Mouse (Mus musculus): ENCODE data around the gene Tox3.

The Tox3 gene

DNA sequence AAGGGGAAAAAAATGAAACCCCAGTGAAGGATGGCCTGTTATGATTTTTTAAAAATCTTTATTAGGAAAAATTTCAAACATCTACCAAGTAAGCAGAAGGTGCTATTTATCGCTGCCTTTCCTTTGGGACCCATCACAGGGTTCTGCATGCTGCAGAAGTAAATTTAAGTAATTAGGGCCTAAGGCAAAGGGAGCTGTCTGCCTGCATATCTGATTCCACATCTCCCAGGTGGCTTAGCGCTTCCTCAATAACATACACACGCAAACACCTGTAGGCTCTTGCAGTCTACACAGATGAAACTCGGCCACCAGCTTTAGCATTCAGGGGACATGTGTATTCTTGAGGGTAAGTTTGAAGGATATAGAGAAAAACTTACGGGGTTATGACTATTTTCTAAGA, 104.2 kb downstream of the Tox3 start:
- no peak for DNase-seq (ENCODE audit: low spot score in 2 of 2)

- no peak for DNase-seq (ENCODE audit: low spot score in 2 of 2)
These were observed 105.8 kb downstream of the Tox3 start for GRCm38 (mm10) chr8:90242351-90242750.

DNA sequence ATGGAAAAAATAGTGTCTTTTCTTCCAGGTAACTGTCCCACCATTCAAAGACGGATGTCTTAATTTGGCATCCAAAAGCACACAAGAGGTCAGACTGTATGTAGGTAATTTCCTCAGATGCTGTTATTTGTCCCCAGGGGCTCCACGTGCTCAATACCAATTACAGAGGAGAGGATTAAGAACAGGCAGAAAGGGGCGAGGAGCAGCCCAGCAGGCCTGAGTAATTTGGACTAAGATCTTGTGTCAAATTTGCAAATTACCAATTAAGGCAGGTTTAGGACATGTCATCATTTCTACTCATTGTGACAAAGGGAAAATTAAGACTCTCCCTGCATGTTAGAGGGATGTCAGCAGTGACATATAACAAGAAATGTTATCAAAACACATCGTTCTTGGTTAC, 106.7 kb downstream of the Tox3 start:
- DNase-seq (ENCODE audit: low spot score in 2 of 2), result no peak

GRCm38 (mm10) chr8:90232501-90232900, 115.6 kb downstream of the Tox3 start:
- no peak for DNase-seq (ENCODE audit: low spot score in 2 of 2)

DNA sequence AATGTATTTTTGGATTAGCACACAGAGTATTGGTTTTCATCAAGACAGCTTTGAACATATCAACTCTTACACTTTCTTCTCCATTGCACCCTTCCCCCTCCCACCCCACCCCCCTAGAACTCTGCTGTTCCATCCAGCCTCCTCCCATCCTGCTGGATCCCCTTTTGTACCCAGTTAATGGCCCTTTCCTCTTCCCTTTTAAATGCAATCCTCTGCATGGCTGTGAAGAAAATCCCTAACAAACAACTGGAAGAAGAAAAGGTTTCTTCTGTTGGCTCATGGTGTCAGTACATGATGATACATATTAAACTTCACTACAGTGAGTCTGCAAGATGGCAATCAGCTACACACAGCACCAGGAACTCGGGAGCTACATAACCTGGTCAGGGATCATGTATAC, 124.0 kb downstream of the Tox3 start:
- no peak for DNase-seq (ENCODE audit: low spot score in 2 of 2)

DNA sequence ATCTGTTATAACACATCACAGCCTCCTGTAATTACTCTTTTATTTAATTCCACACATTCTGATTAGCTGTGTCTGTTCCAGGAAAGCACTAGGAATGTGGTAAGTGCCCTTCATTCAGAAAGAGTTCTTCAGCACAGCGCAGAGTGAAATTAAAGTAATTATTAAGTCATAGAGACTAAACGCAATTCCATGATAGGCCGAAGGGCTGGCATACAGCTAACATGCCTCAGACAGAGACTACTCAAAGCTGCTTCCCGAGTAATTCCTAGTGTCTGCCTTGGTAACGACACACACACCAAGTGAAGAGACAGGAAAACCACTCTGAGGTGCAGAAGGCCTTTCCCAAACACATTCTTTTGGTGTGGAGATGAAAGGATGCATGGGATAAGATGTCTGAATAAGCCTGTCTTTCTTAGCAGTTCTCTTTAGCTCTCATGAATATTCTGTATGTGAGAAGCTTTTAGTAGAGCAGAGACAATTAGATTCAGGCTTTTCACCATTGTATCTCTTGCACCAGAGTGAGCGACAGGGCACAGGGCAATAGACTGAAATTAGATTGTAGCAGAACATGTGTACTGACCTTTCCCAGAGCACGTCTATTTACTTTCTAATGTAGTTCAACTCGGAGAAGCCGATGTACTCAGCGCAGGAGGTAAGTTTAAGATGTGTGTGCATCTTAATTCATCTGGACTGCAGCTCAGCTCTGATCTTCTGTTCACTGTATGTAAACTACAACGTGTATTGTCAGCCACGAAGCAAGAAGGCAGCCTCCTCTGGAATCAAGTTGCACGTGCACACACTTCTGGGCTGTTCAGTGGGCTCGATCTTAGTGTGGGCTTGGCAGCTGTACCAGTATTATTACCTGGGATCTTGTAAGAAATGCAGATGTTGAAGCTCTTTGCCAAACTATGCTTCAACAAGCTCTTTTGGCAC, 138.8 kb downstream of the Tox3 start:
- DNase-seq (ENCODE audit: low spot score in 2 of 2), result no peak
